Mouse (Mus musculus) lung, adult 2 months (tissue): ENCODE data around the gene Apoa5.

ENCODE experiments used
- CTCF ChIP-seq: fragments of 200-500 bp; IDR thresholded peaks from 2 replicates; pipeline ENCODE4 v1.5.1; 2011; ENCODE audit warnings: mild to moderate bottlenecking, low read length, control low read depth; ENCODE audit not compliant: insufficient read depth
- POLR2A ChIP-seq: fragments of 200-500 bp; IDR thresholded peaks from 2 replicates; pipeline ENCODE4 v1.6.1; 2011; ENCODE audit warnings: low read depth, mild to moderate bottlenecking, control low read depth, low read length, borderline replicate concordance; ENCODE audit errors: extremely low read depth

DNA sequence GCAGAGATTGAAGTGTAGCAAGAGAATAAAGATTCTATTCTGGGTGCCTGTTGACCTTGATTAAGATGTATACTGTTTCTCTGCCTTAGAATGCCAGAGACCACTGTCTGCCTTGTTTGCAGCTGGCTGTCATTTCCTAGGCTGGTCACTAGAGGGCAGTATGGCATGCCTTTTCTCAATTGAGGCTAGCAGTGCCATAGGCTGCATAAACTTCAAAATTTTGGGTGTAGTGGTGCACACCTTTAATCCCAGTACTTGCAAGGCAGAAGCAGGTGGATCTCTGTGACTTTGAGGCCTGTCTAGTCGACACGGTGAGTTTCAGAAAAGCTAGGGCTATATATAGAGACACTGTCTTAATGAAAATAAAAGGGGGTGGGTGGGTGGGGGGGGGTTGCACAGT is 33.7 kb downstream of the Apoa5 start:
- peak; percentile 95 for TF ChIP-seq CTCF
- no peak for TF ChIP-seq POLR2A
